Mouse (Mus musculus): ENCODE results near the gene Il21r.

- TF ChIP-seq CTCF (IDR thresholded peaks at IDR 0.05; ENCODE audit: borderline replicate concordance, insufficient read depth, low read length) (0 out of 2 replicates have a peak, but pooled peaks have one; percentile 19), POLR2A (IDR thresholded peaks at IDR 0.05; ENCODE audit: low read depth, low read length) (no peak)
Observed at GRCm38 (mm10) chr7:125674916-125675315, 71.7 kb downstream of the Il21r start.

Data from embryonic fibroblast, embryonic 13.5 days (primary cell).